Mouse (Mus musculus) lung, postnatal 0 days (tissue): ENCODE measurements around the gene Zfp579. TPM values are rescaled to one million over a fixed set of nuclear protein-coding genes. Genes with fewer than 3 reads are reported as not detected.

Source experiments
- ATAC-seq: fragments of 200-750 bp; cut with Nextera tagmentation; 2 replicates; pipeline ENCODE4 v1.8.0; 2017; ENCODE audit warnings: moderate library complexity
- DNase-seq: peaks from one replicate; pipeline ENCODE4 v3.0.0-alpha.2; 2016; ENCODE audit warnings: low spot score
- H3K27ac ChIP-seq: fragments of 300-500 bp; sonication (generic); 2 replicates; pipeline ENCODE4 v1.5.1; 2014; ENCODE audit warnings: antibody characterized with exemption, mild to moderate bottlenecking, low read length, mixed read lengths
- H3K27me3 ChIP-seq: fragments of 300-500 bp; sonication (generic); replicated peaks from 2 replicates; pipeline ENCODE4 v1.6.1; 2014; ENCODE audit warnings: low read length, mixed read lengths; ENCODE audit not compliant: insufficient read depth
- H3K36me3 ChIP-seq: fragments of 300-500 bp; sonication (generic); 2 replicates; pipeline ENCODE4 v1.6.1; 2014; ENCODE audit warnings: low read length, mixed read lengths; ENCODE audit not compliant: insufficient read depth
- H3K4me1 ChIP-seq: fragments of 300-500 bp; sonication (generic); 2 replicates; pipeline ENCODE4 v1.6.1; 2014; ENCODE audit warnings: antibody characterized with exemption, low read depth, low read length, mixed read lengths; ENCODE audit not compliant: insufficient read depth
- H3K4me2 ChIP-seq: fragments of 300-500 bp; sonication (generic); replicated peaks from 2 replicates; pipeline ENCODE4 v1.6.1; 2014; ENCODE audit warnings: low read depth, mild to moderate bottlenecking, low read length, moderate library complexity, mixed read lengths
- H3K4me3 ChIP-seq: fragments of 300-500 bp; sonication (generic); 2 replicates; pipeline ENCODE4 v1.5.1; 2014; ENCODE audit warnings: low read depth, low read length
- H3K9ac ChIP-seq: fragments of 300-500 bp; sonication (generic); replicated peaks from 2 replicates; pipeline ENCODE4 v1.6.1; 2014; ENCODE audit warnings: low read depth, mild to moderate bottlenecking
- H3K9me3 ChIP-seq: fragments of 300-500 bp; sonication (generic); 2 replicates; pipeline ENCODE4 v1.6.1; 2016; ENCODE audit warnings: low read length, mixed read lengths
- CTCF ChIP-seq: IDR thresholded peaks from 2 replicates; pipeline ENCODE4 v1.5.1; 2016; ENCODE audit warnings: antibody characterized with exemption, mild to moderate bottlenecking
- EP300 ChIP-seq: IDR thresholded peaks from 2 replicates; pipeline ENCODE4 v1.6.1; 2016; ENCODE audit warnings: antibody characterized with exemption, mild to moderate bottlenecking, control low read depth
- WGBS: fragments of 180-500 bp; shearing (Covaris S2); extraction: QIAGEN DNeasy Blood & Tissue Kit; methylation state at CpG from one replicate; pipeline ENCODE4 v1.1.7; 2014; 5-methylcytosine and 5-hydroxymethylcytosine counted together
- polyA plus RNA-seq: library from polyadenylated mRNA; unstranded; fragments of >200 nt; fragmentation: Nextera tagmentation; extraction: Ambion mirVana; gene quantifications from 2 replicates; pipeline ENCODE4 v1.2.1, GENCODE M21; 2015

The Zfp579 gene
- polyA plus RNA-seq, 1 experiment from 2014 or later, result 30.6 TPM

GRCm38 (mm10) chr7:5017352-5017751 is 21.4 kb upstream of the Zfp579 start:
- Histone ChIP-seq H3K36me3 (no peaks in the 10 kb centered on the region), H3K9ac (no peak overlapping the region), H3K4me3 (no peak overlapping the region), H3K27me3 (no peaks in the 10 kb centered on the region), H3K9me3 (no peaks in the 10 kb centered on the region), H3K27ac (no peak overlapping the region), H3K4me1 (0 out of 2 replicates have a peak, but pooled peaks cover 4% of the 10 kb centered on the region), H3K4me2 (no peak overlapping the region)
- DNase-seq (no peak), ATAC-seq (no peak)
- TF ChIP-seq CTCF (peak; percentile 37), EP300 (no peak)
- 92% methylated on average over 16 of the region's 16 CpGs for WGBS

GRCm38 (mm10) chr7:5016920-5017319 is 21.0 kb upstream of the Zfp579 start:
- ATAC-seq (no peak), DNase-seq (no peak)
- Histone ChIP-seq H3K27me3 (no peaks in the 10 kb centered on the region), H3K4me3 (no peak overlapping the region), H3K9me3 (no peaks in the 10 kb centered on the region), H3K36me3 (no peaks in the 10 kb centered on the region), H3K4me2 (no peak overlapping the region), H3K9ac (no peak overlapping the region), H3K27ac (no peak overlapping the region), H3K4me1 (0 out of 2 replicates have a peak, but pooled peaks cover 4% of the 10 kb centered on the region)
- WGBS, result 96% methylated on average over 2 of the region's 2 CpGs
- TF ChIP-seq CTCF (no peak), EP300 (no peak)

GRCm38 (mm10) chr7:5016057-5016456 is 20.1 kb upstream of the Zfp579 start:
- H3K27me3 ChIP-seq, result no peaks in the 10 kb centered on the region
- peak overlapping the region; percentile 97 for H3K27ac ChIP-seq
- H3K4me3 ChIP-seq, result peak overlapping the region; percentile 61
- H3K4me2 ChIP-seq, result peak overlapping the region; percentile 68
- TF ChIP-seq CTCF (no peak), EP300 (no peak)
- H3K9ac ChIP-seq, result peak overlapping the region; percentile 69
- 46% methylated on average over 3 of the region's 3 CpGs for WGBS
- ATAC-seq (no peak), DNase-seq (peak; percentile 63)
- no peaks in the 10 kb centered on the region for H3K9me3 ChIP-seq
- peaks cover 6% of the 10 kb centered on the region for H3K36me3 ChIP-seq
- H3K4me1 ChIP-seq, result 0 out of 2 replicates have a peak, but pooled peaks cover 1% of the 10 kb centered on the region

GRCm38 (mm10) chr7:5015118-5016001 is 19.4 kb upstream of the Zfp579 start, which contains the start of gene Gm44973:
Gene Gm44973, plus strand, starts transcription at chr7:5015496.
- H3K4me3 ChIP-seq, result peak within 1 kb of the TSS; percentile 61
- H3K27ac ChIP-seq, result peak within 1 kb of the TSS; percentile 97
- DNase-seq (peak; percentile 98), ATAC-seq (peak; percentile 82)
- peak within 1 kb of the TSS; percentile 69 for H3K9ac ChIP-seq
- peaks cover 13% of the 10 kb centered on the region for H3K36me3 ChIP-seq
- no peaks in the 10 kb centered on the region for H3K27me3 ChIP-seq
- no peaks in the 10 kb centered on the region for H3K4me1 ChIP-seq
- peak within 1 kb of the TSS; percentile 68 for H3K4me2 ChIP-seq
- TF ChIP-seq CTCF (0 out of 2 replicates have a peak, but pooled peaks have one; percentile 3), EP300 (no peak)
- H3K9me3 ChIP-seq, result no peaks in the 10 kb centered on the region
- WGBS, result under 1% methylated on average over 55 of the region's 76 CpGs

- Histone ChIP-seq H3K4me3 (peak within 1 kb of the TSS; percentile 61), H3K27me3 (no peaks in the 10 kb centered on the region), H3K36me3 (peaks cover 14% of the 10 kb centered on the region), H3K4me1 (no peaks in the 10 kb centered on the region), H3K9ac (peak within 1 kb of the TSS; percentile 69), H3K9me3 (no peaks in the 10 kb centered on the region), H3K4me2 (peak within 1 kb of the TSS; percentile 68), H3K27ac (peak within 1 kb of the TSS; percentile 97)
- TF ChIP-seq CTCF, result no peak
- TF ChIP-seq EP300, result 0 out of 2 replicates have a peak, but pooled peaks have one; percentile 8
- ATAC-seq, result peak; percentile 79
- peak; percentile 97 for DNase-seq
- WGBS, result 1% methylated on average over 42 of the region's 42 CpGs
Measured at GRCm38 (mm10) chr7:5014251-5015117, 18.5 kb upstream of the Zfp579 start, which contains the start of the genes Zfp524 and Fiz1. Gene Zfp524, plus strand, starts transcription at chr7:5014415. Gene Fiz1, minus strand, starts transcription at chr7:5014697.
